Mouse (Mus musculus): ENCODE measurements around the gene Slc47a2. TPM values are rescaled to one million over a fixed set of nuclear protein-coding genes. Genes with fewer than 3 reads are reported as not detected.

The Slc47a2 gene
- polyA plus RNA-seq, 1 experiment from 2014 or later: not detected

GRCm38 (mm10) chr11:61276482-61276881 is 66.2 kb downstream of the Slc47a2 start:
- H3K4me1 ChIP-seq: 0 out of 2 replicates have a peak, but pooled peaks cover 2% of the 10 kb centered on the region
- no peaks in the 10 kb centered on the region for H3K9me3 ChIP-seq
- no peak overlapping the region for H3K27ac ChIP-seq
- H3K36me3 ChIP-seq: no peaks in the 10 kb centered on the region
- no peak overlapping the region for H3K9ac ChIP-seq
- H3K27me3 ChIP-seq (replicated peaks): no peaks in the 10 kb centered on the region
- WGBS: 68% methylated on average over 3 of the region's 3 CpGs
- no peak for ATAC-seq (ENCODE audit: insufficient read depth, low FRiP score, low read depth)
- no peak overlapping the region for H3K4me2 ChIP-seq
- no peak overlapping the region for H3K4me3 ChIP-seq (replicated peaks)

GRCm38 (mm10) chr11:61275106-61275505 is 67.6 kb downstream of the Slc47a2 start:
- no peak overlapping the region for H3K4me3 ChIP-seq (replicated peaks)
- H3K4me1 ChIP-seq: 0 out of 2 replicates have a peak, but pooled peaks cover 2% of the 10 kb centered on the region
- H3K4me2 ChIP-seq: no peak overlapping the region
- WGBS: 34% methylated on average over 8 of the region's 8 CpGs
- no peak for ATAC-seq (ENCODE audit: insufficient read depth, low FRiP score, low read depth)
- no peaks in the 10 kb centered on the region for H3K9me3 ChIP-seq
- no peaks in the 10 kb centered on the region for H3K36me3 ChIP-seq
- H3K27ac ChIP-seq: no peak overlapping the region
- H3K27me3 ChIP-seq (replicated peaks): no peaks in the 10 kb centered on the region
- H3K9ac ChIP-seq: no peak overlapping the region

GRCm38 (mm10) chr11:61274421-61274820 is 68.2 kb downstream of the Slc47a2 start:
- no peak overlapping the region for H3K9ac ChIP-seq
- no peaks in the 10 kb centered on the region for H3K9me3 ChIP-seq
- H3K4me2 ChIP-seq: no peak overlapping the region
- no peaks in the 10 kb centered on the region for H3K27me3 ChIP-seq (replicated peaks)
- no peaks in the 10 kb centered on the region for H3K36me3 ChIP-seq
- H3K4me3 ChIP-seq (replicated peaks): no peak overlapping the region
- WGBS: 53% methylated on average over 1 of the region's 1 CpGs
- no peak for ATAC-seq (ENCODE audit: insufficient read depth, low FRiP score, low read depth)
- H3K27ac ChIP-seq: no peak overlapping the region
- 0 out of 2 replicates have a peak, but pooled peaks cover 2% of the 10 kb centered on the region for H3K4me1 ChIP-seq

GRCm38 (mm10) chr11:61273928-61274327 is 68.7 kb downstream of the Slc47a2 start:
- Histone ChIP-seq H3K9me3 (no peaks in the 10 kb centered on the region), H3K4me3 (replicated peaks) (no peak overlapping the region), H3K27ac (no peak overlapping the region), H3K4me1 (0 out of 2 replicates have a peak, but pooled peaks cover 2% of the 10 kb centered on the region), H3K36me3 (no peaks in the 10 kb centered on the region), H3K27me3 (replicated peaks) (no peaks in the 10 kb centered on the region), H3K9ac (no peak overlapping the region), H3K4me2 (no peak overlapping the region)
- 69% methylated on average over 2 of the region's 2 CpGs for WGBS
- no peak for ATAC-seq (ENCODE audit: insufficient read depth, low FRiP score, low read depth)

GRCm38 (mm10) chr11:61271612-61272011 is 71.0 kb downstream of the Slc47a2 start:
- no peak for ATAC-seq (ENCODE audit: insufficient read depth, low FRiP score, low read depth)
- no peak overlapping the region for H3K4me2 ChIP-seq

GRCm38 (mm10) chr11:61270406-61270805 is 72.3 kb downstream of the Slc47a2 start:
- H3K27me3 ChIP-seq (replicated peaks): no peaks in the 10 kb centered on the region
- ATAC-seq (ENCODE audit: insufficient read depth, low FRiP score, low read depth): no peak
- H3K4me2 ChIP-seq: no peak overlapping the region
- WGBS: 81% methylated on average over 5 of the region's 5 CpGs
- H3K4me1 ChIP-seq: no peaks in the 10 kb centered on the region
- no peak overlapping the region for H3K4me3 ChIP-seq (replicated peaks)
- no peak overlapping the region for H3K9ac ChIP-seq
- H3K9me3 ChIP-seq: no peaks in the 10 kb centered on the region
- H3K36me3 ChIP-seq: no peaks in the 10 kb centered on the region
- no peak overlapping the region for H3K27ac ChIP-seq

More at GRCm38 (mm10) chr11:61271612-61272011, 71.0 kb downstream of the Slc47a2 start:
- H3K27me3 ChIP-seq (replicated peaks): no peaks in the 10 kb centered on the region
- H3K27ac ChIP-seq: no peak overlapping the region
- H3K4me3 ChIP-seq (replicated peaks): no peak overlapping the region
- no peaks in the 10 kb centered on the region for H3K36me3 ChIP-seq
- H3K4me1 ChIP-seq: no peaks in the 10 kb centered on the region
- H3K9me3 ChIP-seq: no peaks in the 10 kb centered on the region
- no peak overlapping the region for H3K9ac ChIP-seq

- Histone ChIP-seq H3K27me3 (replicated peaks) (no peaks in the 10 kb centered on the region), H3K27ac (peak overlapping the region; percentile 21; the same call in 1 of the 2 replicates), H3K4me3 (replicated peaks) (no peak overlapping the region), H3K9ac (no peak overlapping the region), H3K4me1 (no peaks in the 10 kb centered on the region), H3K9me3 (no peaks in the 10 kb centered on the region), H3K4me2 (no peak overlapping the region), H3K36me3 (no peaks in the 10 kb centered on the region)
- ATAC-seq (ENCODE audit: insufficient read depth, low FRiP score, low read depth): no peak
- 73% methylated on average over 6 of the region's 6 CpGs for WGBS
Measured at GRCm38 (mm10) chr11:61268626-61269349, 73.9 kb downstream of the Slc47a2 start.

- peak within 1 kb of the TSS; percentile 100 for H3K27ac ChIP-seq
- H3K27me3 ChIP-seq (replicated peaks): no peaks in the 10 kb centered on the region
- peak; percentile 97 for ATAC-seq (ENCODE audit: insufficient read depth, low FRiP score, low read depth)
- peak within 1 kb of the TSS; percentile 76 for H3K4me2 ChIP-seq
- 0 out of 2 replicates have a peak, but pooled peaks cover 11% of the 10 kb centered on the region for H3K36me3 ChIP-seq
- H3K9ac ChIP-seq: peak within 1 kb of the TSS; percentile 95
- under 1% methylated on average over 58 of the region's 58 CpGs for WGBS
- no peaks in the 10 kb centered on the region for H3K9me3 ChIP-seq
- no peaks in the 10 kb centered on the region for H3K4me1 ChIP-seq
- peak within 1 kb of the TSS; percentile 89 for H3K4me3 ChIP-seq (replicated peaks)
Measured at GRCm38 (mm10) chr11:61266551-61267533, 75.8 kb downstream of the Slc47a2 start, which contains the start of gene Aldh3a2. Gene Aldh3a2, minus strand, starts transcription at chr11:61267464.

GRCm38 (mm10) chr11:61263841-61264240 is 78.8 kb downstream of the Slc47a2 start:
- 89% methylated on average over 1 of the region's 1 CpGs for WGBS
- Histone ChIP-seq H3K4me3 (replicated peaks) (no peak overlapping the region), H3K4me2 (no peak overlapping the region), H3K9ac (no peak overlapping the region), H3K27me3 (replicated peaks) (no peaks in the 10 kb centered on the region), H3K4me1 (no peaks in the 10 kb centered on the region), H3K36me3 (peaks cover 31% of the 10 kb centered on the region; the same call in 1 of the 2 replicates), H3K27ac (no peak overlapping the region), H3K9me3 (no peaks in the 10 kb centered on the region)
- no peak for ATAC-seq (ENCODE audit: insufficient read depth, low FRiP score, low read depth)

- H3K4me2 ChIP-seq: no peak overlapping the region
- WGBS: 93% methylated on average over 14 of the region's 14 CpGs
- no peaks in the 10 kb centered on the region for H3K27me3 ChIP-seq (replicated peaks)
- no peak overlapping the region for H3K9ac ChIP-seq
- no peaks in the 10 kb centered on the region for H3K4me1 ChIP-seq
- no peak for ATAC-seq (ENCODE audit: insufficient read depth, low FRiP score, low read depth)
- peaks cover 39% of the 10 kb centered on the region; the same call in 1 of the 2 replicates for H3K36me3 ChIP-seq
- H3K9me3 ChIP-seq: no peaks in the 10 kb centered on the region
- H3K4me3 ChIP-seq (replicated peaks): no peak overlapping the region
- H3K27ac ChIP-seq: no peak overlapping the region
Measured at GRCm38 (mm10) chr11:61262516-61262915, 80.1 kb downstream of the Slc47a2 start.

GRCm38 (mm10) chr11:61259106-61259505 is 83.6 kb downstream of the Slc47a2 start:
- WGBS: 93% methylated on average over 6 of the region's 6 CpGs

More at GRCm38 (mm10) chr11:61259106-61259505, 83.6 kb downstream of the Slc47a2 start:
- no peak overlapping the region for H3K9ac ChIP-seq
- H3K36me3 ChIP-seq: peaks cover 54% of the 10 kb centered on the region
- H3K4me2 ChIP-seq: no peak overlapping the region
- H3K4me3 ChIP-seq (replicated peaks): no peak overlapping the region
- ATAC-seq (ENCODE audit: insufficient read depth, low FRiP score, low read depth): no peak
- H3K9me3 ChIP-seq: no peaks in the 10 kb centered on the region
- no peak overlapping the region for H3K27ac ChIP-seq
- no peaks in the 10 kb centered on the region for H3K27me3 ChIP-seq (replicated peaks)
- H3K4me1 ChIP-seq: no peaks in the 10 kb centered on the region
